Mouse (Mus musculus): Measurements from ENCODE around the gene Dclk1.

Gene Dclk1

DNA sequence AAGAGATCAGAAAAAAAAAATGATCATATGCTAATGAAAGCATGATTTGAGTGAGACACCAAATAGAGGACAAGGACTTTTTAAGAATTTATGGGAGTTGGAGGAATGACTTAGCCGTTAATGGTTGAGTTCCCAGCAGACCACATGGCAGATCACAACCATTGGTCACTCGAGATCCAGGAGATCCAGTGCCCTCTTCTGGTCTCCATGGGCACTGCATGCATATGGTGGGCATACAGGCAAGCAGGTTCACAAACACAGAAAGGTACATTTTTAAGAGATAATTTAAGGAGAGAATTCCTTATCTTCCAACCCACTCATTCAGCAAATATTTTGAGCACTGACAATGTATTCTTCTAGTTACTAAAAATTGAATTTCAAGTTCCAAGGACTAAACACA, 207.0 kb downstream of the Dclk1 start:
- DNase-seq (ENCODE audit: extremely low spot score), result no peak

DNA sequence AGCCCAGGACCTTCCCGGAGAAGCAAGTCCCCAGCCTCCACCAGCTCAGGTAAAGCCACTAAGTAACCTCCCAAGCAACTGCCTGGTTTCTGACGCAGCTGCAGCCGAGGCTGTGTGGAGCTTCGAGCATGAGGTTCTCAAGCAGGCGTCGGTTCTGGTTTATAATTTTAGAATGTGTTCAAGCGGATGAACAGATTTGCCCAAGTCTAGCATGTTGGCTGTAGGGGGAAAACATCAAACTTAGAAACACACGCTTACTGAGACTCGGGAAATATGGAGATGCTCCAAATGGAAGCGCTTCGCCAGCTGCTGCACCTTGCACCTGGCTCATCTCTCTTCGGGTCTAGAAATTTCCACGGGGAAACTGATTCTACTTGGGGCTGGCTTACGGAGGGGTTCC, 208.9 kb downstream of the Dclk1 start:
- DNase-seq (ENCODE audit: extremely low spot score), result no peak

DNA sequence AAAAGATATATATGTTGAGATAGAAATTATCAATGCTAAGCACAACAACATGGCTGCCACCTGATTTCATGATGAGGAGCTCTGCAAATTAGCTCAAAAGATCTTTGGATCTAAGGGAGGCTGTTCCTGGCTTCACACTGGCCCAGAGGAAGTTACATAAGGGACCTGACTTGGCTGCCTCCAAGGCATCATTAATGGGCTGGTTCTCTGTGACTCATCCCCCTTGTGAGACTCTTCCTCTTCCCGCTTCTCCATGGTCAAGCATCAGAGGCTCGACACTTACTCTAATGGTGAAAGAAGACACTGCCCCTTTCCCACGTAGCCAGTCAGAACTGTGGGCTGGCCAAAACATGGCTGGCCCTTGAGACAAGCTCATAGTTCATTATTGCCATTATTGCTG, 209.7 kb downstream of the Dclk1 start:
- no peak for DNase-seq (ENCODE audit: extremely low spot score)

DNA sequence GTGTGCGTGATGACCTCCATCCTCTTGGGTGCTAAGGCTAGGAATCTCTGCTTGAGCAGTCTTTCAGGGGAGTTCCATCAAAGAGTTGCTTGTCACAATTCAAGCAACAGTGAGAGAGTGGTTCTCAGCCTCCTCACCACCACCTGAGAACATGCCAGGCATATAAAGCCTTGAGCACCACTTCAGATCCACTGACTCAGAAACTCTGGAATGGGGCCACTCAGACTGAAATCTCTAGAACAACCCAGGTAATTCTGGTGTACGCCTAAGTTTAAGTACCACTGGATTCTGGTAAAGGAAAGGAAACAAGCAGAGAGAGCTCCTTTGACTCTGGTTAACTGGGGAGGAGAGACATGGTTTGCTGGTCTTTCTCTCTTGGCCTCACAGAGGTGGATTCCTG, 210.3 kb downstream of the Dclk1 start:
- DNase-seq (ENCODE audit: extremely low spot score), result no peak

DNA sequence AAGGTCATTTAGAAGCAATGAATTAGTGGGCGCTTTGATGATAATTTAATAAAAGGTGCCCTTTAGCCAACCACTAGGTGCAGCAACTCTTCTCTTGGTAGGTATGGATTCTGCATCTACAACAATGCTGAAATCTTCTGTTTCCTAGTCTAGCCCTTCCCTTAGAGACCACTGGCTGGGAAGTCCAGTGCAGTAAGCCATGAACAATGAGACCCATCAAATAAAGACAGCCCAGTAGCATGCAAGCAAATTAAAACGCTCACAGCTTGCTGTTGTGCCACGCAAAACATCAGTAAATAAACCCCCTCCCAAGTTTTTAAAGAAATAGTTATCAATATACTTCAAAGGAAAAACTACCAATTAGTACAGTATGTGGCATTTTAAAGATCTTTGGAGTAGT, 218.9 kb downstream of the Dclk1 start:
- no peak for DNase-seq (ENCODE audit: extremely low spot score)

DNA sequence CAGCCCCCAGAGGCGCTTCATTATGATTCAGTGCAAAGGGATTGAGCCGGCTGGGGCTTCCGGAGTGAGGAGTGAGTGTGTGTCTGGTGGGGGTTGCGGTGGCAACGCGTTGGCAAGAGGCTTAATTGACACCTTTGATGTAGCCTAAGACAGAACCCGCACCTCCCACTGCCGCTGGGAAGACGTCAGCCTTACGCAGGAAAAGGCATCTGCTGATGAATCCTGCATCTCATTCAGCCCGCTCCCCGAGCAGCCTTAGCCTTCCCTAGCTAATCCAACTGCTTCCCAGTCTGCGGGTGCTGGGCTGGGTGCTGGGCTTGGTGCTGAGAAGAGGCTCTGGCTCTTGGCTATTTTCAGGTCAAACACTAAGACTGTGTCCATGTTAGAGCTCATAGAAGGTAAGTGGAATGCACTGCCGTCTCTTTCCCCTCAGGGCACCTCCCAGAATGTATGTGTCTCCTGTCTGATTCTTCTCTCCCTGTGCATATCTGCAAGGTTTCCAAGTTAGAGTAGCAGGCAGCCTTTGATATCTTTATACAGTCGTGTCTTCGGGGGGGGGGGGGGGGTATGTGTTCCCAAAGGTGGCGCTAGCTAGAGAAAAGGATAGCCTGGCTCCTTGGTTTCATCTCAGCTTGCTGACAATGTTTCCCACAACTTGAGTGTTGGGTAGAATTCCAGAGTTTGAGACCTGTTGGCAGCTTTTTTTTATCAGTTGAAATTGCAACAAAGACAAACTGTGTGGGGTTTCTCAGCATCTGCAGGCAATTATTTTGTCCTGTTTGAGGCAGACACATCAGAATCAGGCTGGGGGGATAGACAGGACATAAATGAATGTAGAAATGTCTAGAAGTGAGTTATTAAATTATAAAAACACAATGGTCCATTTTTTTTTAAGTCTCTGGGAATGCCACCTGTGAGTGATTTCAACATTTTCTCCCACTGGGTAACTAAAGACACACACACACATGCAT, 219.8 kb downstream of the Dclk1 start:
- DNase-seq (ENCODE audit: extremely low spot score), result peak; percentile 63

DNA sequence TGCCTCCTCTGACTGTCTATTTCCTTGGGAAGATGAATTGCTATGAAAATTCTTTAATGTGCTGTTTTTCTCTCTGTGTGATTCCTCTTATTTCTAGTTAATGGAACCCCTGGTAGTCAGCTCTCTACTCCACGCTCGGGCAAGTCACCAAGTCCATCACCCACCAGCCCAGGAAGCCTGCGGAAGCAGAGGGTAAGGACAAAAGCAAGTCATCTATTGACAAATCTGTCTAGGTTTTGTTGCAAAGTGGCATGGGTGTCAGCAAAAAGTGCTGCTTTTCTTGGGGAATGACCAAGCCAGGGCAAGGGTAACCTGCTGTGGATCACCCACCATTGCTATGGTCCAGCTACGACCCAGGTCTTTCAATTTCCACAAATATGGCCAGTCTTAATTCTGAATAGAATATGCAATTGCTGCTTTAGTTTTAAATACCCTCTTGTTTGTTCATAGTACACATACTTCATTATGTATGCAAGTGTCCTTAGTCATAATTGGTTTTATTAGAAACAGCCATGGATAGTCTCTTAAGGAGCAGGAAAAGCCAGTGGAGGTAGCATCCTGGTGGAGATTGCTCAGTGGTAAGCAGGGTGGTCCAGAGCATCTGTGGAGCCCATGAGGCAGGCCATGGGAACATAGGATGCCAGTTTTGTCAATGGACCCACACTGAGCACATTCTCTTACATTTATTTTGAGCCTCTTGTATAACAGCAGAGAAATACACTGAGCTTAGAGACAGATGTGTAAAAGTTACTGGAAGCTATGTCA, 220.9 kb downstream of the Dclk1 start:
- no peak for DNase-seq (ENCODE audit: extremely low spot score)

DNA sequence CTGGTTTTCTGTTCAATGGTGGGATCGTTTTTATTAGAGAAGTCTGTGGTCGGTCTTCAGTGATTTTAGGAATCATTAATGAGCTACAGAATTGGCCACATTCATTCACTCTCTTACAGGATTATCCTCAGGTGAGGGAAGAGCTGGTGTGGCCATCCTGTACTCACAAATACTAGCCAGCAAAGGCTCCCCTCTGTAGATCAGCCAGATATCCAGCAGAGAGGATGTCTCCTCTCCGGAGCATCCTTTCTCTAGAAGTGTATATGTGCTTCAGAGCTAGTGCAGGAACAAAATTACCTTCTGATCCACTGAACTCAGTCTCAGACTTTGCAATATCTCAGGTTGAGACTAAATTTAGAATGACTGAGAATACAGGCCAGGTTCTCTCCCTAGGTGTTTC, 222.1 kb downstream of the Dclk1 start:
- DNase-seq (ENCODE audit: extremely low spot score), result no peak

DNA sequence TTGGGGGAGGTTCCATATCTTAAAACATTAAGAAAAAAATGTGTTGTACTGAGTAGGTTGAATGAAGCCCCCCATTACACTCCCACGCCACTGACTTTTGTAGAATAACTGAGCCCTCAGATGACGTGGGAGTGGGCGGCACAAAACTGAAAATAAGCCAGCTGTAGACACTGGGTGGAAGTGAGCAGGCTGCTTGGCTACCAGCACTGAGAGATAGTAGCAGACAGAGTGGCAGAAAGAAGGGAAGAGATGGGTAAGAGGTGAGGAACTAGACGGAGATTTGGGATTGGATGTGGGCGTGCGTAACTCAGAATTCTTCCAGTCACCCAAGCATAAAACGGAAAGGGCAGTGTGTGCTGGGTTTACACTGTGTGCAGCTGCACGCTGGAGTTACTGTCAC, 223.6 kb downstream of the Dclk1 start:
- no peak for DNase-seq (ENCODE audit: extremely low spot score)

DNA sequence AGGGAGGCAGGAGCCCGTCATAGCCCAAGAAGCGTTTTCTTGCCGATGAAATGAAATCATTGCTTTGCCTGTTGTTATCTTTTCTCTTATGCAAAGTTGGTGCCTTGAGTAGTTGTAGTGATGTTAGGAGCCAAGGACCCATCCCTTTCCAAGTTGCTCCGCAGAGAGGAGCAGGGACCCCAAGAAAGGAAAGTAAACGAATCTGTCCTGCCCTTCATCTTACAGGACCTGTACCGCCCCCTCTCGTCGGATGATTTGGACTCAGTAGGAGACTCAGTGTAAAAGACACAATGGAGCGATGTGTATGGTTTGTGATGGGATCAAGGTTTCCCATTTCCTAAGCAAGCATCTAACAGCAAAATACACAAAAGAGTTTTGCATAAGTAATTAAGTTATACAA, 224.2 kb downstream of the Dclk1 start:
- DNase-seq (ENCODE audit: extremely low spot score), result no peak

DNA sequence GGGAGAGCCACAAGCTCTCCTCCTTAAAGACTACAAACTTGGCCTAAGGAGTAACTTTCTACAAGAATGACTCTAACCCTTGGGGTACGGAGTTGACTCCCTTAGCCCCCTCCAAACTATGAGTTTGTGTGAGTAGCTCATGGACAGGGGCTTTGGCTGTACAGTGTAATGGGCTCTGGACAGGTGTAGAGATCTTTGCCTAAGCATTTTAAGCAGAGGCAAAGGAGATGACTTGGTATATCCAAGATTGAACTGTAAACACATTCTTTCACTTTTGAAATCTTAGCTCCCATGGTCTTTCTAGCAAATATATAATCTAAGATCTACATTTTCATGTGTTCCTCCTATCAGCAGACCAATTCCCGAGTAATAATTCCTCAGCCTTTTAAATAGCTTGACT, 229.9 kb downstream of the Dclk1 start, which contains the start of gene Gm21954:
Gene Gm21954 (minus strand): TSS at position 101 of the 400 bp plus-strand sequence.
- DNase-seq (ENCODE audit: extremely low spot score), result no peak

DNA sequence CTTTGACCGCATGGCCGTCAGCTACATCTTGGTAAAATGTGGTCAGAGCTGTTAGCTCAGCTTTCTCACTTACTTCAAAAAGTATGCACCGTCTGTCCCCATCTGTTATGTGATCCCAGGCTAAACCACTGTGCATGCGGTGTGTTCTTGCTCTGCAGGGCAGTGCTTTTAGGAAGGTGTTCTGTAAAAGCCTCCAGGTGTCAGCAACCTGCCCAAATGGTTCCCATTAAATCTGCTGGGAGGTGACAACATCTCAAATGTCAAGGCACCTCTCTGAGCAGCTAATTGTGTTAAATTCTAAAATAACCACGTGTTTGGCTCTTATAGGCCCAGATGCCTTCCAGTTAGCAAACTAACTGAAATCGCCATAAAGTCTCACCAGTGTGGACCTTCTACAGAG, 231.0 kb downstream of the Dclk1 start:
- no peak for DNase-seq (ENCODE audit: extremely low spot score)

DNA sequence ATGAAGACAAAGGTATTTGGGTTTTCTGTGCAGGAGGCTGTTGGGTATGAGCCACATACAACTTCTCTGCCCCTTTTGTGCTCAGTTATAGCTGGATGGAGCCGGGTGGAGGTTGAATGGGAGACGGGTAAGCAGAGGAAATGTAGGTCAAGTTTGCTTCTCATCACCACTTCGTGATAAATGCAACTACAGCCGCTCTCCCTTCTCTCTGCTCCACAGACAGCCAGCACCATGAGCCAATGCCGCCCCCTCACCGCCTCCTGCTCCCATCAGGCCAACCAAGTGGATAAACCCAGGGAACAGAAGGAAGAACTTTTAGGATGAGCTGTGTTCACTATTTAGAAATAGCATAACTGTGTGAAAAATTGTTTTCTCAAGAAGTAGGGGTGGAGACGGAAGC, 234.5 kb downstream of the Dclk1 start:
- no peak for DNase-seq (ENCODE audit: extremely low spot score)

DNA sequence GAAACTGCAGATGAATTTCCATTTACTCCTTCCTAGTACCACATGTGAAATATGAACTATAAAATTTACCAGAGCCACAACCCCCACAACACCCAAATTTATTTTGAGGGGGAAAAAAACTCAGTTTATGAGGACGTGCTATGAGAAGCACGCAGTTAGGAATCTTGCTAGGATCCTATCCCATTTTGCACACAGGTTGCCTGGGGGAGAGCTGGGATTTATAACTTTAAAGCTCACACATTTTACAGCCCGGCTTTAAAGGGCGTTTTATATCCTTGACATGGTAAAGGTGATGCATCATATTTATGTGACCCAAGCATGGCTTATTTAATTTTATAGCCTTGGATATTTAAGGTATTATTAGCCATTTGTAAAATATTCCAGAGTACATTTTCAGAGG, 237.1 kb downstream of the Dclk1 start:
- DNase-seq (ENCODE audit: extremely low spot score), result no peak

DNA sequence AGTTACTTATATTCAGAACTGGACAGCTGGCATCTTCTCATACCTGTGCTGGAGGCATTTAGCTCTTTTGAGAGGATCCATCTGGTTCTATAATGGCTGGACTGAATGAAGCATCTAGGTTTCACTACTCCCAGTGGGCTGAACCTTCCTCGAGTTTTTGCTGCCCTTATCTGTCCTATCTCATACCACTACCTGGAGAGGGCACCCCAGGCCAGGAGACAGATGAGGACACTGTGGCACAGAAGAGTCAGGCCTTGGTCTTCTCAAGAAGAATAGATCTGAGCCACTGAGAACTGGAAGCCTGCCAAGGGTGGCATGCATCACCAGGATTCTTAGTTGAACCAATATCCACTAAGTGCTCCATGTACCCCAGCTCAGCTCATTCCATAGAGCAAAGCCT, 239.0 kb downstream of the Dclk1 start:
- DNase-seq (ENCODE audit: extremely low spot score), result no peak

DNA sequence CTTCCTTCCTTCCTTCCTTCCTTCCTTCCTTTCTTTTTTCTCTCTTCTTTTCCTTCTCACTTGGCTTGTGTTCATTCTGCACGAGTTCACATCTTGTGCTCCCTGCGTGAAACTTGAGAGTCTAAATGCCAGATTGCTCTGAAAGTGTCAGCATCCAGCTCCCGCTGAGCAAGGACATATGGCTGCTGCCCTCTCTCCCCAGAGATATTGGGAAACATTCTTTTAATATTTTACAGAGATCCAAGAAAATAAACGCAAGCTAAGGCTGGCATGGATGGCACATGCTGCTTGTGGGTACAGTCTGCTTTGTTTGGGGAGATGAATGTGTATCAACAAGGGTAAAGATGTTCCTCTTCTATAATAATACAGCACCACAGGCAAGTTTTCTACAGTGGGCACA, 241.2 kb downstream of the Dclk1 start:
- no peak for DNase-seq (ENCODE audit: extremely low spot score)

DNA sequence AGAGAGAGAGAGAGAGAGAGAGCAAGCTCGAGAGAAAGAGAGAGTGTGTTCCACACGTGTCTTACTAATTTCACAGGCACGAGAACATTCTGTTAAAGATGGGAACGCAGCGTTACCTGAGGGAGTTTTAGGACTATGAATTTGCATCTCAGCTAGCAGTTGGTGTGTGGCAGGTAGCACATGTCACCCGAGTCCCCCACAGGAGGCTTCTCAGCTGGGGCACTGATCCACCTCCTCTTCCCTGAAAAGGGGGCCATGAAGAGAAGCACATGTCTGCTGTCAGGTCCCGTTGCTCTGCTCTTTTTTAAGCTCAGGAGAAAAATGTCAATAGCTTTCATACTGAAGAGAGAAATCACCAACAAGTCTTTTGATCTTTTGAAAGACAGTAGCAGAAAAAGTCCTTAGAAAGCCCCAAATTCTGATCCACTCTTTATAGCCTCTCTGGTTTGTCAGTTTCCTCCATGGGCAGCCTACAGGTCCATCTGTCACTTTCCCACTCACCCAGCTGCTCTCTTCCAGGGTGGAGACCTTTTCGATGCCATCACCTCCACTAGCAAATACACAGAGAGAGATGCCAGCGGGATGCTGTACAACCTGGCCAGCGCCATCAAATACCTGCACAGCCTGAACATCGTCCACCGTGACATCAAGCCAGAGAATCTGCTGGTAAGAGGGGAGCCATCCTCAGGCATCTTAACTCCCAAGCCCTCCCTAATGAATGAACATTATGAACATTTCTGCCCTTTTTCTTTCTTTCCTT, 247.2 kb downstream of the Dclk1 start:
- DNase-seq (ENCODE audit: extremely low spot score), result no peak

DNA sequence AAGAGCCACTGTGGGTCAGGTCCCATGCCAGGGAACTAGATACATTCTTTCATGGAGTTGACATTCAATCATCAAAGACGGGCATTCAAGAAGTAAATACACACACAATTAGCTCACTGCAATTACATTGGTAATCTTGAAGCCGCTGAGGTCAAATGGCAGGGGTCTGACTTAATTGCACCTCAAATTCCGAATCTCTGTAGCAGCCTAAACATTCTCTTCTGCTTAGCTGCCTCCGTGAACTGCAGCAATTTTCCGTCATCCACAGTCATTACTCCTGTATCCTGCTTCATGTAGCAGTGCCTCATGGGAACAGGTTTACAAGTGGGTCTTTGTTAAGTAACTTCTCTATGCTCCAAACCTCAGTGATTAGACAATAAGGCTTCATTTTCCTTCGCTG, 249.9 kb downstream of the Dclk1 start:
- DNase-seq (ENCODE audit: extremely low spot score), result no peak

DNA sequence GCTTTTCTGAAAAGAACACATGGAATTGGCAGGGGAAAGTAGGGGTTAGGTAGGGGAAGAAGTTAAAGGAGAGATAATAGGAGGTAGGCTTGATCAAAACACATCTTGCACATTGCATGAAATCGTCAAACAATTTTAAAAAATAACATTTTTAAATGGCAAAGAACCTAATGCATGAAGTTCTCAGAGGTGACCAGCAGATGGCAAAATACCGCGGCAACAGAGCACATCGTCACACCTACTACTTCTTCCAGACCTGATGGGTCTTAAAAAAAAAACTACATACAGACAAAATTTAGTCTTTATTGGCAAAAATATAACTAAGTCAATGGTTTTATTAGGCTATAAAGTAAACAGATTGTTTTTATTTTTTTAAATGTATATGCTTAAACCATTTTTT, 252.2 kb downstream of the Dclk1 start:
- DNase-seq (ENCODE audit: extremely low spot score), result no peak

DNA sequence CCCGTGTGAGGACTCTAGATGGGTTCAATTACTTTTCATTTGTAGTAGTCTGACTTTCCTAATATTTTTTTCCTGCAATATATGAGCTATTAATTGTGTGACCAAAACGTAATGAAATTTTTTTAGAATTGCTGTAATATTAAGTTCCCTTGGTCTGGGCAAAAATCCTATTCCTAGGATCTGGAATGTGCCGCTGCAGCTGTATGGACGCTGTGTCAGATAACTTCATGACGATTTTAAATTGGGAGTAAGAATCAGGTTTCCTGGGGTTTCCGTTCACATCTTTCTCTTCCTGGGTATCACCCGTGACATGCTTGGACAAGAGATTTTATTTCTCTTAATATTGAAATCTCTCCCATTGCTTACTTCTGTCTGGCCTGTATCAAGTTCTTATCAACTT, 253.1 kb downstream of the Dclk1 start:
- no peak for DNase-seq (ENCODE audit: extremely low spot score)

DNA sequence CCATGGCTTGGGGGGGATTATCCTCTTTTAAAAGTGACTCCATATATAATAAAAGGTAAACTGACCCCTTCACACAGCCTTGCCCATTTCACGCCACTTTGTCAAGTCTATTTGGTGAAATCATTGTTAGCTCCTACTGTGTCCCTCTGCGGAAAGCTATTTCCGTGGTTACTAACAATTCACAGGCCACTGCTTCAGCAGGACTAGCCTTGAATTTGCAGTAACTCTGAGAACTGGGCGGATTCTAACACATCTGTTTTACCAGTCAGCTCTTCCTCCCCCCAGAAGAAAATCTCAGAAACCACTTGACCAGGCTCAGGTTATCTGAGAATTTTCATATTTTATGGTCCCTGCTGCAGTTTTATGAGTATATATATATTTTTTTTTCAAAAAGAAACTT, 253.7 kb downstream of the Dclk1 start:
- no peak for DNase-seq (ENCODE audit: extremely low spot score)

DNA sequence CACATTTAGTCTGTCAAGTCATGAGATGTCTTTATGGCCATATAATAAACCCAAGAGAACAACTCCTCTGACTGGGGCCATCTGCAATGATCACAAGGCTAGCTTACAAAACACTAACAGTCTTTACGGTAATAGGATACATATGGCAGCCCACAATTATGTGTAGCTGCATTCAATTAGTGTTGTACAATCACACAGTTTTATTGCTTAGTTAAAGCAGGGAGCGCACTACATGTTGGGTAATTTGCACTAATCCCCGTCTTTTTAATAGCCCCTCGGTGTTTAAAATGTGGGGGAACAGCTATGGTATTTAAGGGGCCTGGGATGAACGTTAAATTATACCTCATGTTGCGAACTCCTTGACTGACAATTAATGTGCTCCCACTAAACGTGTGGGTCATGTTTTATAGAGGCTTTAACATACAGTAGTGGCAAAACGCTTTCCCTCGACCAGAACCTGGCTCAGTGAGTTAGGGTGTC, 254.3 kb downstream of the Dclk1 start:
- no peak for DNase-seq (ENCODE audit: extremely low spot score)
